Mouse (Mus musculus) heart, embryonic 13.5 days (tissue): Measurements from ENCODE around the gene Plcd4. TPM values are rescaled to one million over a fixed set of nuclear protein-coding genes. Genes with fewer than 3 reads are reported as not detected.
"Not testable (repeated sequence)": the region's sequence is repeated elsewhere in the genome, so short reads cannot be mapped to it uniquely, and the experiment has no call there.

Experiments
- ATAC-seq: fragments of 200-750 bp; cut with Nextera tagmentation; 2 replicates; pipeline ENCODE4 v1.8.0; 2017; ENCODE audit warnings: moderate TSS enrichment; ENCODE audit not compliant: insufficient number of reproducible peaks, low FRiP score, low TSS enrichment; ENCODE audit errors: extremely low read depth
- H3K27ac ChIP-seq: fragments of 300-500 bp; sonication (generic); replicated peaks from 2 replicates; pipeline ENCODE4 v1.5.1; 2015; ENCODE audit warnings: moderate library complexity, mild to moderate bottlenecking, inconsistent platforms
- H3K27me3 ChIP-seq: fragments of 300-500 bp; sonication (generic); replicated peaks from 2 replicates; pipeline ENCODE4 v1.6.1; 2015; ENCODE audit warnings: mild to moderate bottlenecking, inconsistent platforms
- H3K36me3 ChIP-seq: fragments of 300-500 bp; sonication (generic); 2 replicates; pipeline ENCODE4 v1.6.1; 2015; ENCODE audit warnings: mild to moderate bottlenecking, inconsistent platforms
- H3K4me1 ChIP-seq: fragments of 300-500 bp; sonication (generic); 2 replicates; pipeline ENCODE4 v1.6.1; 2015; ENCODE audit warnings: inconsistent platforms
- H3K4me2 ChIP-seq: fragments of 300-500 bp; sonication (generic); 2 replicates; pipeline ENCODE4 v1.6.1; 2015; ENCODE audit warnings: inconsistent platforms, mild to moderate bottlenecking, moderate library complexity
- H3K4me3 ChIP-seq: fragments of 300-500 bp; sonication (generic); 2 replicates; pipeline ENCODE4 v1.5.1; 2015; ENCODE audit warnings: moderate library complexity, mild to moderate bottlenecking, inconsistent platforms
- H3K9ac ChIP-seq: fragments of 300-500 bp; sonication (generic); 2 replicates; pipeline ENCODE4 v1.6.1; 2015; ENCODE audit warnings: inconsistent platforms, mild to moderate bottlenecking, moderate library complexity
- H3K9me3 ChIP-seq: fragments of 300-500 bp; sonication (generic); 2 replicates; pipeline ENCODE4 v1.6.1; 2016; ENCODE audit warnings: inconsistent platforms
- WGBS: fragments of 180-500 bp; shearing (Covaris S2); methylation state at CpG from one replicate; pipeline ENCODE4 v1.1.7; 2015; ENCODE audit warnings: mixed read lengths; 5-methylcytosine and 5-hydroxymethylcytosine counted together
- polyA plus RNA-seq: library from polyadenylated mRNA; unstranded; fragments of >200 nt; fragmentation: Nextera tagmentation; extraction: Ambion mirVana; gene quantifications from 2 replicates; pipeline ENCODE4 v1.2.1, GENCODE M21; 2015

Plcd4 gene
- 0.52 and 0.64 TPM in 2 replicates for polyA plus RNA-seq

- ATAC-seq, result no peak
Measured at GRCm38 (mm10) chr1:74542451-74542961, at the start of gene Plcd4. TSS of gene Plcd4 (plus strand) at chr1:74542888.

DNA sequence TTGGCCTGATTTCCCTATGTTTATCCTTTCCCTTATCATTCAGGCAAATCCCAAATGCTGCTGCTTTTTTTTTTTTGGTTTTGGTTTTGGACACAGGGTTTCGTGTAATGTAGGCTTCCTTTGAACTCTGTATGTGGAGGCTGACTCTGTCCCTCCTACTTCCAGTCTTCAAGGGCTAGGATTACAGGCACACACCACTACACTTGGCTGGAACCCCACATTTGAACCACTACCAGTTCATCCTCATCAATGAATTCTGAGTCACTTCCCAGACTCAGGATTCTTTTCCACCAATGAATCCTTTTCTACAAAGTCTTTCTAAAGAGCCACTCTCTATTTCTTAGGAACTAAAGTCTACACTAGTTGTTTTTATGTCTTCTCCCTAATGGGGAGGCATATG lies 41.6 kb upstream of the Plcd4 start:
- Histone ChIP-seq H3K36me3 (peaks cover 16% of the 10 kb centered on the region; the same call in 1 of the 2 replicates), H3K27ac (no peak overlapping the region), H3K9me3 (no peaks in the 10 kb centered on the region), H3K27me3 (no peaks in the 10 kb centered on the region), H3K4me1 (peaks cover 11% of the 10 kb centered on the region), H3K4me3 (no peak overlapping the region), H3K4me2 (no peak overlapping the region), H3K9ac (no peak overlapping the region)
- no peak for ATAC-seq
- WGBS, result 72% methylated on average over 1 of the region's 1 CpGs

More at GRCm38 (mm10) chr1:74542451-74542961, at the start of gene Plcd4:
- H3K27ac ChIP-seq, result no peak within 1 kb of the TSS
- peaks cover 22% of the 10 kb centered on the region for H3K27me3 ChIP-seq
- no peaks in the 10 kb centered on the region for H3K36me3 ChIP-seq
- no peak within 1 kb of the TSS for H3K4me3 ChIP-seq
- WGBS, result 9% methylated on average over 6 of the region's 6 CpGs
- peak within 1 kb of the TSS; percentile 24; the same call in 1 of the 2 replicates for H3K4me2 ChIP-seq
- peaks cover 5% of the 10 kb centered on the region for H3K4me1 ChIP-seq
- 0 out of 2 replicates have a peak within 1 kb of the TSS, but pooled peaks have one; percentile 8 for H3K9ac ChIP-seq
- no peaks in the 10 kb centered on the region for H3K9me3 ChIP-seq

DNA sequence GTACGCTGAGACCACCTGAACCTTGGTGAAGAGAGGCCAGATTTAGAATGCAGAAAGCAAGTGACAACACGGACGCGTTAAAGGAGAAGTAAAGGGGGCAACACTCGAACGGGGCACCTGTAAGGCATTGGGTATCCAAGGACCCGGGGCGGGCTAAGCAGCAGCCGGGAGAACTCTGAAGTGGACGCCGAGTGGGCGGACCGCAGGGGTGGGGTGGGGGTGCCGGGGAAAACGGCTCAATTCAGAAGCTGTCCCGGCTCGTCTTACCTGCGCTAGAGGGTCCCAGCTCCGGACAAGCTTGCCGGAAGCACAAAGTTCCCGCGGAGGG lies 37.3 kb upstream of the Plcd4 start:
- no peaks in the 10 kb centered on the region for H3K9me3 ChIP-seq
- H3K9ac ChIP-seq, result peak overlapping the region; percentile 93
- H3K27ac ChIP-seq, result peak overlapping the region; percentile 70; the same call in 1 of the 2 replicates
- under 1% methylated on average over 22 of the region's 22 CpGs for WGBS
- ATAC-seq, result peak; percentile 30
- peak overlapping the region; percentile 83 for H3K4me3 ChIP-seq
- H3K27me3 ChIP-seq, result no peaks in the 10 kb centered on the region
- H3K4me1 ChIP-seq, result peaks cover 41% of the 10 kb centered on the region
- peak overlapping the region; percentile 92 for H3K4me2 ChIP-seq
- peaks cover 10% of the 10 kb centered on the region; the same call in 1 of the 2 replicates for H3K36me3 ChIP-seq

- H3K36me3 ChIP-seq, result peaks cover 13% of the 10 kb centered on the region
- peaks cover 41% of the 10 kb centered on the region for H3K4me1 ChIP-seq
- peak within 1 kb of the TSS; percentile 83 for H3K4me3 ChIP-seq
- H3K27ac ChIP-seq, result peak within 1 kb of the TSS; percentile 94
- H3K9me3 ChIP-seq, result no peaks in the 10 kb centered on the region
- peak; percentile 99 for ATAC-seq
- H3K4me2 ChIP-seq, result peak within 1 kb of the TSS; percentile 92
- H3K27me3 ChIP-seq, result no peaks in the 10 kb centered on the region
- peak within 1 kb of the TSS; percentile 93 for H3K9ac ChIP-seq
- under 1% methylated on average over 63 of the region's 64 CpGs for WGBS
Measured at GRCm38 (mm10) chr1:74505721-74506464, 36.8 kb upstream of the Plcd4 start, which contains the start of gene Cnot9. TSS of gene Cnot9 (plus strand) at chr1:74506058.

DNA sequence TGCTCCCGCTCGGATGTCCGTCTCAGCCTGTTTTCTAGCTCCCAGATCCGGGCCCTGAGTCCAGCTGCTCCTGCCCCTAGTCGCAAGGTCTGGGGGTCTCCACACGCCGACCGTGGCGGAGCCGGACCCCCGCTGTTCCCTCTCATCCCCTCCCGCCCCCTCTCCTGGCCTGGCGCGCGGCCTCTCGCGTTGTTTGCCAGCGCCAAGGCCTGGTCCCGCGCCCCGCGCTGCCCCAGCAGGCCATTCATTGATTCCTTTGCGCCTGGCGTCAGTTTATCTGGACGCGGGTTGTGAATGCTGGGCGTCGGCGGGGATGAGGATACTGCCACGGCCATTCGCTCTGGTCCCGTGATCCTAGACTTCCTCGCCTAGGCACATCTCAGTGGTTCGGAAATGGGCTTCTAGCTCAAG lies 36.2 kb upstream of the Plcd4 start:
- H3K36me3 ChIP-seq, result peaks cover 17% of the 10 kb centered on the region
- H3K9ac ChIP-seq, result peak overlapping the region; percentile 93
- no peaks in the 10 kb centered on the region for H3K9me3 ChIP-seq
- peaks cover 41% of the 10 kb centered on the region for H3K4me1 ChIP-seq
- peak overlapping the region; percentile 83 for H3K4me3 ChIP-seq
- peak overlapping the region; percentile 83 for H3K4me2 ChIP-seq
- WGBS, result 1% methylated on average over 34 of the region's 34 CpGs
- no peak for ATAC-seq
- H3K27ac ChIP-seq, result peak overlapping the region; percentile 94
- no peaks in the 10 kb centered on the region for H3K27me3 ChIP-seq

DNA sequence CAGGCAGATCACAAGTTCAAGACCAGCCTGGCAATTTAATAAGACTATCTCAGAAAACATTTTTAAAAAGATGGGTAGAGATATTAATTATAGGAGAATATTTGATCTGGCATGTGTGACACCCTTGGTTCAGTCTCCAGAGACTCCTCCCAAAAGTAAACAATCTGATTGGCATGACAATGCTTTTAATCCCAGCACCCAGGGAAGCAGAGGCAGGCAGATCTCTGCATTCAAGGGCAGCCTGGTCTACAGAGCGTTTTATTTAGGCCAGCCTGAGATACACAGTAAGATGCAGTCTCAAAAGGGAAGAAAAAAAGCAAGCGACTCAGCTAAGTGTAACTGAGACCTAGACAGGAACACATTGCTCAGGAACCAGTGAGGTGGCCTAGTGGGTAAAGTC lies 34.9 kb upstream of the Plcd4 start:
- Histone ChIP-seq H3K9me3 (no peaks in the 10 kb centered on the region), H3K4me1 (peaks cover 41% of the 10 kb centered on the region), H3K4me3 (peak overlapping the region; percentile 83; the same call in 1 of the 2 replicates), H3K27me3 (no peaks in the 10 kb centered on the region), H3K4me2 (peak overlapping the region; percentile 83), H3K36me3 (peaks cover 23% of the 10 kb centered on the region), H3K9ac (peak overlapping the region; percentile 93), H3K27ac (no peak overlapping the region)
- no peak for ATAC-seq
- WGBS, result 95% methylated on average over 2 of the region's 2 CpGs

GRCm38 (mm10) chr1:74511306-74511705 lies 31.4 kb upstream of the Plcd4 start:
- Histone ChIP-seq H3K36me3 (peaks cover 35% of the 10 kb centered on the region), H3K4me1 (peaks cover 30% of the 10 kb centered on the region), H3K9ac (no peak overlapping the region), H3K9me3 (no peaks in the 10 kb centered on the region), H3K27me3 (no peaks in the 10 kb centered on the region), H3K4me3 (no peak overlapping the region), H3K27ac (no peak overlapping the region), H3K4me2 (no peak overlapping the region)
- no peak for ATAC-seq
- WGBS, result 94% methylated on average over 5 of the region's 5 CpGs

GRCm38 (mm10) chr1:74512999-74513398 lies 29.7 kb upstream of the Plcd4 start:
- not testable (repeated sequence) for H3K4me3 ChIP-seq, H3K4me2 ChIP-seq, H3K27me3 ChIP-seq, ATAC-seq, H3K9ac ChIP-seq, H3K9me3 ChIP-seq, H3K27ac ChIP-seq
- 97% methylated on average over 1 of the region's 1 CpGs for WGBS
- Histone ChIP-seq H3K36me3 (peaks cover 40% of the 10 kb centered on the region), H3K4me1 (peaks cover 18% of the 10 kb centered on the region)

DNA sequence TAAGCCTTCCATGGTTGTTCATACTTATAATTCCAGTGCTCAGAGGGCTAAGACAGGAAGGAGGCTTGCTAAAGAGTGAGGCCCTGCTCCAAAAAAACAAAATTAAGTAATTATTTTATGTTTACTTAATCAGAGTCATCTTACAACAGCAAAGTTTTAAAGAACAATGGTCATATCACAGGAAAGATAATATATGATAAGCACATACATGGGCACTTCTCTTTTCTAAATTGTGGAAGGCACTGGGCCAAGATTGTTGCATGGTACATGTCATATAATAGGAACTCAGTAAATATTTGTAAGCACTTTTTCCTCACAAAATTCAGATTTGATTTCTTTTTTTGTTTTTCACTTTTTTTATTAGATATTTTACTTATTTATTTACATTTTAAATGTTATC lies 22.8 kb upstream of the Plcd4 start:
- H3K4me3 ChIP-seq, result no peak overlapping the region
- no peak for ATAC-seq
- H3K36me3 ChIP-seq, result peaks cover 69% of the 10 kb centered on the region
- no peak overlapping the region for H3K9ac ChIP-seq
- no peaks in the 10 kb centered on the region for H3K4me1 ChIP-seq
- no peak overlapping the region for H3K27ac ChIP-seq
- H3K4me2 ChIP-seq, result no peak overlapping the region
- H3K27me3 ChIP-seq, result no peaks in the 10 kb centered on the region
- no peaks in the 10 kb centered on the region for H3K9me3 ChIP-seq

DNA sequence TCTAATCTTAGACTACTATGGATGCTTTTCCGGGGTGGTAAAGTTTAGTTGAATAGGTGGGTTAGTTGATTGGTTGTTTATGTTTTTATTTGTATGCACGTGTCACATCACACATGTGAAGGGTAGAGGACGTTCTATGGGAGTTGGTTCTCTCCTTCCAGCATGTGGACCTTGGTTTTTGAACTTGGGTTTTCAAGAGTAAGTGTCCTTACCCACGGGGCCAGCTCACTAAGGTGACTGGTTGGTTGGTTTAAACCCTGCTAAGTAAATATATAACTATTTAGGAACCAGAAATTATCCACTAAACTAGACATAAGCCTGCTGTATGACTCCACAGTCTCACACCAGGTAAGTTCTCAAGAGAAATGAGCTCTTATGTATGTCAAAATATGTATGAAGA lies 17.9 kb upstream of the Plcd4 start:
- no peak overlapping the region for H3K9ac ChIP-seq
- no peak for ATAC-seq
- no peaks in the 10 kb centered on the region for H3K27me3 ChIP-seq
- no peaks in the 10 kb centered on the region for H3K4me1 ChIP-seq
- no peaks in the 10 kb centered on the region for H3K9me3 ChIP-seq
- no peak overlapping the region for H3K4me2 ChIP-seq
- 85% methylated on average over 4 of the region's 4 CpGs for WGBS
- peaks cover 96% of the 10 kb centered on the region for H3K36me3 ChIP-seq
- no peak overlapping the region for H3K27ac ChIP-seq
- H3K4me3 ChIP-seq, result no peak overlapping the region

- H3K9me3 ChIP-seq, result no peaks in the 10 kb centered on the region
- no peak overlapping the region for H3K9ac ChIP-seq
- WGBS, result 93% methylated on average over 7 of the region's 7 CpGs
- H3K36me3 ChIP-seq, result peaks cover 93% of the 10 kb centered on the region
- no peak overlapping the region for H3K4me2 ChIP-seq
- H3K27me3 ChIP-seq, result no peaks in the 10 kb centered on the region
- H3K4me1 ChIP-seq, result no peaks in the 10 kb centered on the region
- H3K4me3 ChIP-seq, result no peak overlapping the region
- H3K27ac ChIP-seq, result no peak overlapping the region
- no peak for ATAC-seq
Measured at GRCm38 (mm10) chr1:74528589-74528988, 14.1 kb upstream of the Plcd4 start.

DNA sequence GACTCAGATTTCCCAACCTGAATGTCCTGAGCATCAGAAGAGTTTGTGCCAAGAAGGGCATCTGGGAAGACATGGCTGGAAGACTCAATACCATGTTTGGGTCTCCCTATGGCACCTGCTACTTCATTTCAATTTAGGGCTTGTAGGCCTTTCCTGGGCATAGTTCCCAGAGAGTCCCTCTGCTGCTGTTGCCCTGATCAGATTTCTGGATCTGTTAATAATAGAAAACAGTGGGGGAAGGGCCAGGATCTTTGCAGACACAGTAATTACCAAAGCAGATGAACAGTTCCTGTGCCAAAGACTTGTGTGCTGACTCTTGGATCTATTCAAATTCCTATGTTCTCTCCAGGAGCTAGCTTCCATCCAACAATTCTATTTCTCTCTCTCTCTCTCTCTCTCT lies 4.0 kb upstream of the Plcd4 start:
- no peak overlapping the region for H3K9ac ChIP-seq
- H3K4me3 ChIP-seq, result no peak overlapping the region
- no peak overlapping the region for H3K4me2 ChIP-seq
- peaks cover 7% of the 10 kb centered on the region for H3K27me3 ChIP-seq
- no peak for ATAC-seq
- H3K36me3 ChIP-seq, result no peaks in the 10 kb centered on the region; the same call in 1 of the 2 replicates
- H3K4me1 ChIP-seq, result peaks cover 5% of the 10 kb centered on the region
- no peaks in the 10 kb centered on the region for H3K9me3 ChIP-seq
- H3K27ac ChIP-seq, result no peak overlapping the region
